ENCODE assay signal across 13 mouse cellular contexts in the genomic region with DNA sequence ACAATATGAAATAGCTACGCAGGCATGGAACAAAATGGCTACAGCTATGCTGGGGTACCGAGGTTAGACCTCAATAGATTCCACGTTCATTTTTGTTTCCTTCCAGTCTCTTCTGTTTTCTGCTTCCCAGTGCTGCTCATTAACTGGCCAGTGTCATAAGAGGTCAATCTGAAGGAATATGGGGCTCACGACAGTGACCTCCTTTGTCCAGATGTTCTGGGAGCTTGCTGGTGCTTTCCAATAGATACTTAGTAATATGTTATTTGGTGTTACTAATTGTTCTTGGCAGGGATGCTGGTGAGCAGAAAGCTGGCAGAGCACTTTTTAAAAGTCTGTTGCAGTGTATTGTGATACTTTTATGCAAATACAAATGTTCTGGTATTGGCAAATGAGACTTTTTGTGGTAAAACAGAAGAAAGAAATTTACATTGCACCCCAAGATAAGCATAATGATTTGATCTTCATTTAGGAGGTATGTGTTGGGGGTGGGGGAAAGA.
DNase-seq lines count a peak whose midpoint lies in the region; ATAC-seq lines count a peak whose summit lies in the region.
"Had no signal": no experiment of that assay in that cellular context is flagged by ENCODE, and none has a peak within 500 bp of the region (broad histone marks: within the 10 kb centered on the region; RNA-seq: fewer than 3 reads in every experiment).

No protein-coding gene starts in this region.

- H3K36me3 ChIP-seq in forebrain, embryonic 12.5 days (replicated peaks), result no peaks in the 10 kb centered on the region
- H3K36me3 ChIP-seq in forebrain, embryonic 10.5 days (replicated peaks), result no peaks in the 10 kb centered on the region
- no peaks in the 10 kb centered on the region for H3K36me3 ChIP-seq in hindbrain, embryonic 16.5 days (ENCODE audit: control insufficient read depth, insufficient read depth, low read length)
- H3K36me3 ChIP-seq in hindbrain, embryonic 10.5 days, result no peaks in the 10 kb centered on the region
- H3K36me3 ChIP-seq: hindbrain, embryonic 13.5 days had no signal

- peaks cover 12% of the 10 kb centered on the region; the same call in 1 of the 2 replicates for H3K4me1 ChIP-seq in forebrain, embryonic 12.5 days
- H3K4me1 ChIP-seq in forebrain, embryonic 10.5 days, result peaks cover 9% of the 10 kb centered on the region
- no peaks in the 10 kb centered on the region for H3K4me1 ChIP-seq in hindbrain, embryonic 16.5 days (ENCODE audit: control insufficient read depth, insufficient read depth, low read depth, low read length)
- H3K4me1 ChIP-seq in hindbrain, embryonic 10.5 days (replicated peaks), result no peaks in the 10 kb centered on the region
- H3K4me1 ChIP-seq: hindbrain, embryonic 13.5 days had no signal

- no peak overlapping the region for H3K9ac ChIP-seq in forebrain, embryonic 12.5 days
- H3K9ac ChIP-seq in hindbrain, embryonic 16.5 days (ENCODE audit: low read depth, low read length), result no peak overlapping the region
- H3K9ac ChIP-seq: hindbrain, embryonic 13.5 days; liver, postnatal 0 days had no signal

- no peak overlapping the region for H3K4me3 ChIP-seq in forebrain, embryonic 12.5 days (replicated peaks)
- no peak overlapping the region for H3K4me3 ChIP-seq in forebrain, embryonic 10.5 days
- H3K4me3 ChIP-seq in hindbrain, embryonic 16.5 days (ENCODE audit: low read length), result no peak overlapping the region
- H3K4me3 ChIP-seq in hindbrain, embryonic 10.5 days, result no peak overlapping the region
- H3K4me3 ChIP-seq: gastrocnemius, adult 2 months; hindbrain, embryonic 13.5 days; myocyte had no signal

- peak overlapping the region; percentile 37; the same call in 1 of the 2 replicates for H3K27ac ChIP-seq in forebrain, embryonic 12.5 days
- no peak overlapping the region for H3K27ac ChIP-seq in forebrain, embryonic 10.5 days
- peak overlapping the region; percentile 6; the same call in 1 of the 2 replicates for H3K27ac ChIP-seq in hindbrain, embryonic 16.5 days (ENCODE audit: low read depth, low read length)
- H3K27ac ChIP-seq in hindbrain, embryonic 10.5 days, result no peak overlapping the region
- H3K27ac ChIP-seq: hindbrain, embryonic 13.5 days had no signal

- peak; percentile 9; the same call in 1 of the 2 replicates for ATAC-seq in forebrain, embryonic 12.5 days (ENCODE audit: low FRiP score)
- no peak for ATAC-seq in hindbrain, embryonic 16.5 days
- ATAC-seq: liver, postnatal 0 days had no signal

- WGBS in forebrain, embryonic 12.5 days, result 67% methylated on average over 4 of the region's 4 CpGs
- 79% methylated on average over 4 of the region's 4 CpGs for WGBS in forebrain, embryonic 10.5 days
- 68% methylated on average over 4 of the region's 4 CpGs for WGBS in hindbrain, embryonic 16.5 days
- 84% methylated on average over 4 of the region's 4 CpGs for WGBS in hindbrain, embryonic 10.5 days

- no peaks in the 10 kb centered on the region; the same call in 1 of the 2 replicates for H3K9me3 ChIP-seq in forebrain, embryonic 12.5 days
- peaks cover 6% of the 10 kb centered on the region; the same call in 1 of the 2 replicates for H3K9me3 ChIP-seq in forebrain, embryonic 10.5 days
- no peaks in the 10 kb centered on the region for H3K9me3 ChIP-seq in hindbrain, embryonic 16.5 days (ENCODE audit: control insufficient read depth, low read length)
- 0 out of 2 replicates have a peak, but pooled peaks cover 8% of the 10 kb centered on the region for H3K9me3 ChIP-seq in hindbrain, embryonic 10.5 days

- no peak overlapping the region for H3K4me2 ChIP-seq in forebrain, embryonic 12.5 days
- no peak overlapping the region for H3K4me2 ChIP-seq in hindbrain, embryonic 16.5 days (ENCODE audit: low read length)
- H3K4me2 ChIP-seq: hindbrain, embryonic 13.5 days had no signal

- no peaks in the 10 kb centered on the region for H3K27me3 ChIP-seq in forebrain, embryonic 12.5 days
- H3K27me3 ChIP-seq in forebrain, embryonic 10.5 days (ENCODE audit: poor library complexity, severe bottlenecking), result no peaks in the 10 kb centered on the region
- H3K27me3 ChIP-seq in hindbrain, embryonic 16.5 days (replicated peaks; ENCODE audit: control insufficient read depth, insufficient read depth, low read length), result no peaks in the 10 kb centered on the region
- H3K27me3 ChIP-seq in hindbrain, embryonic 10.5 days (ENCODE audit: insufficient read depth, poor library complexity, severe bottlenecking), result no peaks in the 10 kb centered on the region
- H3K27me3 ChIP-seq: hindbrain, embryonic 13.5 days had no signal

- no peak for DNase-seq in forebrain, embryonic 10.5 days (ENCODE audit: extremely low spot score, low spot score)
- no peak for DNase-seq in hindbrain, embryonic 10.5 days (ENCODE audit: low spot score)
- DNase-seq in right cerebral cortex, adult 18-20 months, result peak; percentile 6
- DNase-seq in right cerebral cortex, adult 2 months (ENCODE audit: low spot score in 2 of 2), result no peak
- DNase-seq in liver, result no peak
- no peak for DNase-seq in thymus, postnatal 0 days (ENCODE audit: low spot score)
- DNase-seq: liver, postnatal 0 days; spleen, adult 18-20 months had no signal

Comparison
In these comparisons a context has a peak if more than half of its experiments do, and no peak if none do; other contexts are left out.
1. H3K27ac ChIP-seq: peak in forebrain, embryonic 12.5 days (single experiment) and hindbrain, embryonic 16.5 days (single experiment); none in forebrain, embryonic 10.5 days (single experiment) and hindbrain, embryonic 10.5 days (single experiment).